Mouse (Mus musculus) gonadal fat pad, adult 2 months (tissue): ENCODE results near the gene Mettl17. TPM values are rescaled to one million over a fixed set of nuclear protein-coding genes. Genes with fewer than 3 reads are reported as not detected.
"Not testable (repeated sequence)": the region's sequence is repeated elsewhere in the genome, so short reads cannot be mapped to it uniquely, and the experiment has no call there.

Experiments used
- DNase-seq: peaks from one replicate; pipeline ENCODE4 v3.0.0-alpha.2; 2012; ENCODE audit warnings: low read depth
- polyA plus RNA-seq: library from polyadenylated mRNA; depleted of rRNA; stranded (reverse); fragments of >200 nt; gene quantifications from 2 replicates; pipeline ENCODE4 v1.2.3, GENCODE M21; 2012

Mettl17 gene
- polyA plus RNA-seq, 1 experiment = 32.8 TPM

DNA sequence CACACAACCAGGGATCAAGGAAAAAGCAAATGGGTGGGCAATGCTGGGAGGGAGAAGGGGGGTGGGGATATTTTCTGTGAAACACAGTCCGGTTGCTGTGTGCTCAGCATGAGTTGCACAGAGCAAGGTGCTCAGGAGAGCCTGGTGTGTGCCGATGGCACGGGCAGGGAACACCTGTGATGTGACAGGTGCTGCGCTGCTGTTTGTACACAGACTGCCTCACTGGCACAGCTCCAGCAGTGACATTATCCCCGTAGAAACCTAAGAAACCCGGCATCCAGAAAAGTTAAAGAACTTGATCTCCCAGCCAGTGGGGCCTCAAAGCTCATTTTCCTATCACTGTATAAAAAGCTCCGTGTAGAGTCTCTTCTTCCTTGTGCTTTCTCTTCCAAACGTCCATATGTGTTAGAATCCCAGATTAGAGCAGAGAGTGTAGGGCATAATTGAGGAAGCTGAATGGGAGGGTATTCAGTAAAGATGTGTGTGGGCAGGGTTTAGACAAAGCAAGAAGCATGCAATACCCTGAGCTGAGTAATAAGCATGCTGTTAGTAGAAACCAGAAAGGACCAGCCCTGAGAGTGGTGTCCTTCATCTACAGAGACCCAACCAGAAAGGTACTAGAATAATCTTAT lies 12.0 kb downstream of the Mettl17 start:
- DNase-seq = no peak

DNA sequence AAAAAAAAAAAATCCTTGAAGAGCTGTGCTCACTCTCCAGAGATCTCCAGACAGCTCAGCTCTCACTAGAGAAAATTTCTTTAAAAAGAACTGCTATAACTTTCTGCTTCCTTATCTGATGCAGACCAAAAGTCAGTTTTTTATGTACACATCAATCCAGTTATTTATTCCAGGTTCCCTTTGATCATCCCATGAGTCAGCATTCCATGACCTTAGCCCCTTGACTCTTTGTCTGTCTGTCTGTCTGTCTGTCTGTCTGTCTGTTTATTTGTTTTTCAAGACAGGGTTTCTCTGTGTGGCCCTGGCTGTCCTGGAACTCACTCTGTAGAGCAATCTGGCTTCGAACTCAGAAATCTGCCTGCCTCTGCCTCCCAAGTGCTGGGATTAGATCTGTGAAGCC lies 14.7 kb downstream of the Mettl17 start:
- DNase-seq = no peak

DNA sequence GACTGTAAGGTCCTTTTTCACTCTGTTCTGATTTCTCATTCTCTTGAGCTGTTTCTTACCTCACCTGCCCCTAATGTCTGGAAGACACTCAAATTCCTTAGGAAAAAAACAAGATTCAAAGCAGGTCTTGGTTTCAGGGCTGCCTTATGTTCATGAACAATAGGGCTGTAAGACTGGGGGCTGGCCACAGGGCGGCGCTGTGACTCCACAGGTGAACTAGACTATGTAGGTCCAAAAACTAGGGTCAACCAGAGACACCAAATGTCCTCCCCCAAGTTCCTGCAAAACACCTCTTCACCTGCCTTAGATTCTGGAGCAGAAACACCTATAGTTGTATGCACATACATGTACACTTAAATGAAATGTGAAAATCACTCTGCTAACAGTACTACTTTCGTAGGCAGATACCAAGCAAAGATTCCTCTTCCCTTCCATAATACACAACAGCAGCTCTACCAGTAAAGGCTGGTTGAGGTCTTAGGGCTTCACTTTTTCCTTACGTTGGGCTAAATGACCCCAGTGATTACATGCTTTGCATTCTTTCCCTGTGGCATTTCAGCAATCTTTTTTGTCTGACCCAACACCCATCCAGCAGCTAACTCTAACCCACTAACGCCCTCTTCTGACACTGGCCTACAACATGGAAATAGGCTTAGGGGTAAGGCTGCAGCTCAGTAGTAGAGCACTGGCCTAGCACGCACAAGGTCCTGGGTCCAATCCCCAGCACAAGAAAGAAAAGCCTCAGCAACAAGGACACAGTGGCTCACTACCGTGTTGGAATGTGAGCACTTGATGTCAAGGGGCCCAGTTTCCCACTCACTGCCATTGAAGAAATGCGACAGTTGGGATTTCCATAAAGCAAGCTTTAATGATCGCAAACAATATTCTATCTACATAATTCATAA lies 18.4 kb downstream of the Mettl17 start:
- DNase-seq = no peak

DNA sequence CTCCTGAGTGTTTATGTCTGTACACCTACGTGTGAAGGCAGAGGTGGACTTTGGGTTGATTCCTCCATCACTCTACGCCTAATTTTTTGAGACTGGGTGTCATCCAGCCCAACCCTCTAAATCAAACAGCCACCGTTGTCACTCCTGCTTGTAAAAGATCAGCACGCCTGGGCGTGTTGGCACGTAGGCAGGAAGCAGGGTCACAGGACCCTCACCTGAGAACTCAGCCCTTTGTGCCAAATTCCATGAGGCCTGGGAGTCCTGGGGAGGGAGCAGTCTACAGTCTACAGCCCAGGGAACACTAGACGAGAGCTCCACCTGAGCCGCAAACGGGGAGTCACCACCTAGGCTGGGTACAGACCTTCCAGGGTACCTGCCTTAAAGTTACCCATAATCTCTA lies 19.1 kb downstream of the Mettl17 start:
- DNase-seq = no peak

DNA sequence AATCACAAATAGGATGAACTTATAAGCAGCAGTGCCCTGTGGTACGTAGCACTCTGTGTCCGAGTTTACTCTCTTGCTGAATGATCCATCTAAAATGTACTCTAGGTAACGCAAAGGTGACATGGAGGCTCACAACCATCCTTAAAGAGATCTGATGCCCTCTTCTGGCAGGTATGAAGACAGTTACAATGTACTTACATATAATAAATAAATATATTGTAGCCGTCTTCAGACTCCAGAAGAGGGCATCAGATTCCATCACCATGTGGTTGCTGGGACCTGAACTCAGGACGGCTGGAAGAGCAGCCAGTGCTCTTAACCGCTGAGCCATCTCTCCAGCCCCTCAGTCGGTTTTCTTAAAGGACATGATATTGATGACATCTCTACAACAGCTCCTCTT lies 20.1 kb downstream of the Mettl17 start:
- DNase-seq = no peak

DNA sequence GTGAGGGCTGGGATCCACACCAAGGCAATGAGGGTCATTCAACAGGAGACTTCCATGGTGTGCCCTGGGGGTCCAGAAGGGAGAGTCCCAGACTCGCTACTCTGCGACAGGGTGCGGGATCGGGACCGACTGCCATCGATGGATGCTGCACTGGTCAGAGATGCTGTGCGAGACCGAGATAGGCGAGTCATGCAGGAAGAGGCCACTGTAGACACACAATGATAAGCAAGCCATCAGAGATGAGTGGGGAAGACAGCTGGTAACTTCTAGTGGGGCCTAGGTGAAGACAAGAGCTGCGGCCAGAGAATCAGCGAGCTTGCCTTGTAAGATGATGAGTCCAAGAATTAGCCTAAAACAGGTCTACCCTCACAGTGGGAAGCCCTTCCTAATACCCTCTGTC lies 21.5 kb downstream of the Mettl17 start:
- no peak for DNase-seq

DNA sequence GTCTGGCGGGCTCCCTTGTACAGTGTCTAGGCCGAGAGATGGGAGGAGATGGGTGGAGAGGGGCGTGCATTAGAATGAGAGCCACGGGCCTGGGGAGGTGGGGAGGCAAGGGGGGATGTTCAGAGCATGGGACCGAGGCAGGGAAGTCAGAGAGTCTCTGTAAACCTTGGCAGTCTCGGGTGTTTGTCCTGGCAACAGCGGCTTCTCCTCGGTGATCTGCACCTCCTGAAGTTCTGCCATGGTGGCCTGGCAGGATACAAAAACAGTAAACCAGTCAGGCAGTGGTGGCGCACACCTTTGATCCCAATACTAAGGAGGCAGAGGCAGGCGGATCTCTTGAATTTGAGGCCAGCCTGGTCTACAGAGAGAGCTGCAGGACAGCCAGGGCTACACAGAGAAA lies 26.7 kb downstream of the Mettl17 start:
- DNase-seq = no peak

DNA sequence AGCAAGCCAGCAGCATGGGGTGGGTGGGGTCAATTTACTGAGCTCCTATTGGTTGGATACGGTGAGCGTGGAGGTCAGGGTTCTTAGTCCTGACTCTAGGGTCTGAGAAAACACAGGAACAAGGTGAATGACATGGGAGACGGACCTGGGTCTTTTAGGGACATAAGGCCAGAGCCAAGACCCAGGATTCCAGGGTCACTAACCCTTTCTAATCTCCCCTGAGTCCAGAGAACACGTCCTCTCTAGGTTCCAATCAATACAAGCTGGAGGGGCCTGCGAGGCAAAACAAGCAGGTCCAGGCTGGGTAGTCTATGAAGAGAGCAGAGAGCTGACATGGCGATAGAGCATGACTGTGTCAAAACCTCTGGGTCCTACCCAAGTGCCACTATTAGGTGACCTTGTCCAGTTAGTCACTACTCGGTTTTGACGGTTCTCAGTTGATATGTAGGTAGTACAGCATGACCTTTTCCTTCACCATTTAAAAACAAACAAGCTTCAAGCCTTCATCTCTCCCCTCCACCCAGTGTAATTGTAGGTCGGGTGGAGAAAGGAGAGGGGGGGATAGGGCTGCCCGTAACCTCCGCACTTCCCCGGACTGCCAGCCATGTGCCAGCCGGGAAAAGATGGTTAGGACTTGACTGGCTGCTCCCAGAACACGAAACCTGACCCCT lies 27.9 kb downstream of the Mettl17 start:
- no peak for DNase-seq

DNA sequence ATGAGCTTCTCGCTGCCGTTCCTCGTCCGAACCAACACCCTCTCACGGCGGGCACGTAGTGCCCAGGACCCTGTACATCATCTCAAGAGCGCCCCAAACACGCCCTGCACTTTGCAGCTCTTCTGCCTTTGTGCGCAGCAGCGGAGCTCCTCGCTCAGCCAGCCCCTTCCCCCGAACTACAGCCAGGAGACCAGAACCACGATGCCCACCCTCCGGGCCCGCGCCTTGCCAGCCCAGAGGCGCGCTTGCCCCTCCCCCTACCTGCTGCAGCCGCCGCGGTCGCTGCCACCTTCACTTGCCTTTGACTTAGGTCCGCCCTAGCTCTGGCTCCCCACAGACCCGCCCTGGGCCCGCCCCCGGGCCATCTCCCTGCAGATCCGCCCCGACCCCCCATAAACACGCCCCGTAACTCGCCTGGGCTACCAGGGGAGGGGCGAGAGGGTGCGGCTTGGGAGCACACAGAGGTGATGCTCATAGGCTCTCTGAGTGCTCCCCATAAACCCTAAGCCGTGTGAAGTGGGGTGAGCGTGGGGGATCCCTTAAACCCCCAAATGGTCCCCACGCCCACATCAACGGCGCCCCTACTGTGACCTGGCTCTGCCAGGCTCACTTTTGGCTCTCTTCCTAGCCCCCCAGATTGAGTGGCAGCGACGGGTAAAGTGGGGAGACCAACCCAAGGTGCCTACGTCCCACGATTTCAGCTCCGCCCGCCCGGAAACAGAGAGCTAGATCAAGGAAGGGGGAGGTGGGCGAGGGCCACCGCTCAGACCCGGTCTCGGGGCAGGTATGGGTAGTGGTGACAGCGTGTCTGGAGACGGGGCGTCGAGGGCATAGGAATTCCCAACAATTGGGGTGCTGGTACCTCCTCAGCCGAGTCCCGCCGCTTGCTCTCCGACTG lies 28.7 kb downstream of the Mettl17 start:
- no peak for DNase-seq

DNA sequence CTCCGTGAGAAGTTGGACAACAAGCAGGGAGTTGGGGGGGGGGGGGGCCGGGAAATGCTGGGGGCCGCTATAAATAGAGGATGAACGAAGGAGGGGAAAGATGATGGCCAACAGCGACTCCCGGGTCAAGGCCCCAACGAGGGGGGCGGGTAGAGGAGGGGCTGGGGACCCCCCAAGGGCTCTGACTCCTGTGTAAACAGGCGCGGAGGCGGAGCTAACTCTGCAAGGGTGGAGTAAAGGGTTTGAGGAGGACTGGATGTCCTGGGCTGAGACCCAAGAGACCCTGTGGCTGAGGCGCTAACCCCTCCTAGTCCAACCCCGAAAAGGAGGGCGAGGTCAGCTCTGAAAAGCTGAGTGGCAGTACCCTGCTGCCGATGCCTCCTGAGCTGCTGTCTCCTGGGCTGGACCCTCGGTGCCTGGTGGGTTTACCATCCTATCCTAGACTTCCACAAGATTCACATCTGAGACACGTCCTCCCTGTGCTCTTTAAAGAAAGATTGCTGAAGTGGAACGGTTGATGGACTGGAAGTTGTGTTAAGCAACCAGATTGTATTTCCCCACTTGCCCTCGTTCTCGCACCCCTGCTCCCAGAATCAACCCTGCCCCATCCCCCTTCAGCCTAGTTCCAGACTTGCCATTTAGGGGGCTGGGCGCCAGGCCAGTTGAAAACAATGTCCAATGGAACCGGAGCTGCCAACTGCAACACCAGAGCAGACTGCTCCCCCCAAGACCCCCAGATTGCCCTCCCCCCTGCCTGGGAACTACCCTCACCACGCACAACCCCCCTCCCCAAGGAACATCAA lies 29.5 kb downstream of the Mettl17 start, which contains the start of gene Ndrg2:
Gene Ndrg2, minus strand, starts transcription at position 199 of the 803 bp plus-strand sequence.
- no peak for DNase-seq

DNA sequence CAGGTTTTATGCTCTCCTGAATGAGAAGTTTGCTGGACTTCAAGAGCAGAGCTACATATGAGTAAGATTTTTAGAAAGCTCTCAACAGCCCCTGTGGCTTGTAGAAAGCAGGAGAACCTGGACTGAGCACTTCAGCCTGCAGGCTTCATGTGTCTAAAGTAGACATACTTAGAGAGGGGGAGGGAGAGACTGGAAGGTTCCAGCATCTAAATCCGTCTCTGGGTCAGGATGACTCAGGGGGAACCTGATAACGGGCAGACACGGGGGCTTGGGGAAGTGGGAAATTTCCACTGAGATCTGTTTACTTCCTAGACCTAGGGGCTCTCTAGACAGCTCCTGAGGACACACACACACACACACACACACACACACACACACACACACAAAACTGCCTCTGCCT lies 30.4 kb downstream of the Mettl17 start:
- DNase-seq = no peak

DNA sequence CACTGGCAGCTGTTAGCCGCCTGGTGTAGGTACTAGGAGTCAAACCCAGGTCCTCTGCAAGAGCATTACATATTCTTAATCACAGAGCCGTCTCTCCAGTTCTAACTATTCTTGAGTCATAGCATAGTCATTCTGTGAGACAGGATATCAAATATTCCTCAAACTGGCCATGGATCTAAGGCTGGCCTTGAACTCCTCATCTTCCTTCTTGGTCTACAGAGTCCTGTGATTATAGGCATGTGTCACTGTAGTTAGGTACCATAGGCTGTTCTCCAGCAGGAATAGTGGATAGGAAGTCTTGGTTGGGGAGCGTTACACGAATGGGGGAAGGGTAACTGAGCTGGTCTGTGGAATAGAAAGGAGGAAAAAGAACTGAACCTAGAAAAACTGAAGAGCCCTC lies 31.9 kb downstream of the Mettl17 start:
- DNase-seq = no peak

DNA sequence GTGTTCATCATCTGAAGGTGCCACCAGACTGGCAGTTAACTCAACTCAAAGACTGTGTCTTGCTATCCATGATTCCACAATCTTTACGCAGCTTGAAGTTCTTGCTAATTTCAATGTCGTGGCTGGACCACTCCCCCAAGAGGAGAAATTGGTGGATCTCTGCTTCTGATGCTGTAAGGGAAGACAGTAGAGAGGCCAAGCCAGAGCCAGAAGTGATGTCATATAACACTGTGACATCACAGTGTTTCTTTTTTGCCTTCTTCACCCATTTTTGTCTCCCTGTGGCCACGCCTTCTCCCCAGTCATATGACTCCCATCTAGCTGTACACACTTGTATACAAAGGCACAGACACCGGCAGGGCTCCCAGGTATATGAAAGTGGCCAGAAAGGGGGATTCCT lies 33.5 kb downstream of the Mettl17 start, which contains the start of gene Tppp2:
Gene Tppp2, plus strand, starts transcription at position 301 of the 400 bp plus-strand sequence.
- DNase-seq = no peak

DNA sequence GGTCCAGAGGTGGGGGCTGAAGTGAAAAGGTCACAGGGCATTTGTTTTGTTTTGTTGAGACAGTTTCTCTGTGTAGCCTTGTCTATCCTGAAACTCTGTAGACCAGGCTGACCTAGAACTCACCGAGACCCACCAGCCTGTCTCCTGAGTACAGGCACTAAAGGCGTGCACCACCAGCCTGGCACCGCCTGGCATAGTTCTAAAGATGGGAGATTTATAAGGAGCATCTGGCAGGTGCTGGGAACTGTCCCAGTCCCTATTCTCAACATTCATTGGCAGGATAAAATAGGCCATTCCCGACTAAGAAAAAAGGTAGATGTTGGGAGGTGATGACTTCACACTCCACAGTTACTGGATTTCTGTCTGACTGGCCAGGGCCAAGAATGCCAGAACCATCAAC lies 34.3 kb downstream of the Mettl17 start:
- no peak for DNase-seq

DNA sequence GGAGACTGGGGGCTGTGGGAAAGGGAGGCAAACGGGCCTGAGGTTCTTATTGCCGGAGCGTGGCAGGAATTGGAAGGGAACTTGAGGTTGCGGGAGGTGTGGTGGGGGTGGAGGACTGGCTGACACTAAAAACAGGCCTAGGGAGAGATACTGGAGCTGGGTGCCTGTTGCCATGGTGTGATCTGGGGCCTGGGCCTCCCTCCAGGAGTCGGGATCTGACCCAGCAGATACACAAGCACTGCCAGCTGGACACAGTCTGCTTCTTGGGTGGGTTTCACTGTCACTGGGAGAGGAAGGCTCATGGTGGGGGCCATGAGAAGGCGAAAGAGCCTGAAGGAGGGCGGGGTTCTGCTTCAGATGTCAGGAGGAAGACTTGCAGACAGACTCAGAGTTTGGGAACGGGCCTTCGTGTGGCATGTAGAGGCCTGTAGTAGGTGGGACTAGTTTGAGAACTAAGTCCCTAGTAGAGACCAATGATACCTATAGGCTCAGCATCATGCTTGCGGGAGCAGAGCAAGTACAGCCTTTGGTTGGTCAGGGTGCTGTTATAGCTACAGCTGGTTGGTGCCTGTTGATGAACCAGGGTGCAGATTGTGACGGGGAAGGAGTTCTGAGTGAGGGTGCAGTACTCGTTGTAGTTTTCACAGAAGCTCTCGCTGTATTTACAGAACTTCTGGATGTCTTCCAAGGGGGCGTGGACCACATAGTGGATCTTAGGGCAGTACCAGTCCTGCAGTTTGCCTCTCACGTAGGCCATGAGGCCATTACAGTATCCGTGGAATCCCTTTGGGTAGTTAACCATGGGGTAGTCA lies 37.3 kb downstream of the Mettl17 start:
- DNase-seq = no peak

DNA sequence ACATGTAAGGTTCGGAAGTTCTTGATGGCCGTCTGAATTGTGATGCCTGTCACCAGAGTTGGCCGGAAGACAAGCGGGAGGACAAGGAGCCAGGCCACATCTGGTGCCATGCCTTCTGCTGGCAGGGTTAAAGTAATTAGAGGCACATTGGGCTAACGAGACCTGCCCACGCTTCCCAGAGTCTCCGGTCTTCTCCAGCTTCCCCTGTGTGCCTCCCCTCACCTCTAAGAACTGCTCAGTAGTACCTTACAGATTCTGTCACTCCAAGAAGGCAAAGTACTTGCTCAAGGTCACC lies 37.9 kb downstream of the Mettl17 start, which contains the start of gene Rnase13:
Gene Rnase13, minus strand, starts transcription at position 203 of the 295 bp plus-strand sequence.
- no peak for DNase-seq

DNA sequence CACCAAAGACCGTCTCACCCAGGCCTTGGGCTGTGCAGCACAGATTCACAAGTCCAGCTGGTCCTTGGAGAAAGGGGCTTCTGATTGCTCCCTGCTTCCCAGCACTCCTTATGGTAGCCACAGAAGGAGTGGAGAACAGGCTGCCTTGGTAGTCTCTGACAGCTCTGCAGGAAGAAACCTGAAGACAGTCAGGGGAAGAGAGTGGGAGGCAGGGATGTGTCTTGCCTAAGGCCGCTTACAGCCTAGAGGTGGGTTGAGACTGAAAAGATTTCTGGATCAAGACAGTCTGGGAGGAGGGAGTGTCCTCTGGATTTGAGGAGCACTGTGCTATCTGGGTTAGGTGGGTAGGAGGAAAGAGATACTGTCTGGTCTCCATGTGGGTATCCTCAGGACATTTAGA lies 38.3 kb downstream of the Mettl17 start:
- DNase-seq = no peak

DNA sequence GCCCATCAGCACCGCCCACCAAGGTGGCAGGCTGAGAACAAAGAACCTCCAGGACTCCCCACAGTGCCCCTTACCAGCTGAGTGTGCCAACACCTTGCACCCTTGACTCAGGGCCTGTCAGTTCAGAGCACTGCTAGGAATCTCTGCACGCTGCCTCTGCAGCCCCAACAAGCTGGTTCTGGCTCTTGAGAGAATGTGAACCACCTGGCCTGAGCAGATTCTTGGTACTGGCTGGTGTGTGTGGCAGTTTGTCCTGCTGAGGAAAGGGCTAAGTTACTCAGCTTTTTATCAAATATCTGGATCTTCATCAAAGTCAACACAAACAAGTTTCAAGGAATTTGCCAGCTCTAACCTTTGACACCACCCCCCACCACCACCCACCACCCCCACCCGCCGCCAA lies 38.9 kb downstream of the Mettl17 start:
- no peak for DNase-seq

DNA sequence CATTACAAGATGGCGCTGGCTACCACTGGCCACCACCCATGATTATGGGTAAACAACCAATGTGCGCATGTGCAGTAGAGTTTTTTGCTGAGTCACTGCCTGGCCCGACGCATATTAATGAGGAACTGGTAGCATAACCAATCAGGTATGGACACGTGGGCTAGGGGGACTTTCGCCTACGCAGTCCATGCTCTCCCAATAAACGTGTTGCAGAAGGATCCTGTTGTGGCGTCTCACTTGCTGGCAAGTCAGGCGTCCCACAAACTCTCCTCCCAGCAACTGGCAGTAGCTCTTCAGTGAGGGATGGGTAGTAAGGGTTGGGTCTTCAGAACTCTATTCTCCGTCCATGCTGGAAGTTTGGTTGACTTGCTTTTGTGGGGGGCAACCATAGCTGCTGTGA lies 42.3 kb downstream of the Mettl17 start:
- DNase-seq = not testable (repeated sequence)
